Mouse (Mus musculus): ENCODE data around the gene Rac1. TPM values are rescaled to one million over a fixed set of nuclear protein-coding genes. Genes with fewer than 3 reads are reported as not detected.

Rac1 gene
- polyA plus RNA-seq, 1 experiment from 2014 or later, result 178 TPM

DNA sequence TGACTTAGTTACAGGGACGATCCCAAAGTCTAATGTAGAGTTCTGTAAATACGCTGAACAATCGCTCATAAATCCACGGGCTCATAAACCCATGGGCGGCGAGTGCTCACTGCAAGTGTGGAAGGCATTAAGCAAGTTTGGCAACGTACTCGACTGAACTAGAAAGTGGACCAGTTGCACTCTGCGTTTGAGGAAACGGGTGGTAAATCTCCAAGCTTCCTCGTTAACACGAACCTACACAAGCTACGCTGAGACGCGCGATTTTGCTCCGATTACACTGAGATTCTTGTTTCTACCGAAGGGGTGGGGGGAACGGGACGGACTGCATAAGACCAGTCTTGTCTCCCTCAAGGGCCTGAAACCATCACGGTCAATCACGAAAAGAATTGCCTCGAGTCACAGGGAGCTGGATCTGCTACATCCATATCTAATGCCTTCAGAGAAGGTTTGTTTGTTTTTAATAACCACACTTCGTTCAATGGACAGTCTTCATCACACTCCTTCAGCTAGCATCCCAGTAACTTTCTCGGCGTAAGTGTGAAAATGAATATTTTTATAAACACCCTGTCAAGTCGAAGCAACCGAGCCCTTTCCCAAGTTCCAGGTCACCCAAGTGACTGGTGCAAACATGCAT lies 1.0 kb downstream of the Rac1 start:
- ATAC-seq (ENCODE audit: low read depth) (0 out of 2 replicates have a peak, but pooled peaks have one; percentile 2), DNase-seq (peak; percentile 24)
- peak overlapping the region; percentile 100 for H3K27ac ChIP-seq
- peak overlapping the region; percentile 100 for H3K9ac ChIP-seq
- peaks cover 13% of the 10 kb centered on the region for H3K36me3 ChIP-seq
- peak overlapping the region; percentile 99 for H3K4me3 ChIP-seq (replicated peaks)
- H3K4me2 ChIP-seq, result peak overlapping the region; percentile 94
- H3K4me1 ChIP-seq (replicated peaks), result peaks cover 71% of the 10 kb centered on the region
- 2% methylated on average over 28 of the region's 28 CpGs for WGBS (ENCODE audit: insufficient replicate concordance)
- H3K9me3 ChIP-seq (replicated peaks), result no peaks in the 10 kb centered on the region
- H3K27me3 ChIP-seq, result no peaks in the 10 kb centered on the region

DNA sequence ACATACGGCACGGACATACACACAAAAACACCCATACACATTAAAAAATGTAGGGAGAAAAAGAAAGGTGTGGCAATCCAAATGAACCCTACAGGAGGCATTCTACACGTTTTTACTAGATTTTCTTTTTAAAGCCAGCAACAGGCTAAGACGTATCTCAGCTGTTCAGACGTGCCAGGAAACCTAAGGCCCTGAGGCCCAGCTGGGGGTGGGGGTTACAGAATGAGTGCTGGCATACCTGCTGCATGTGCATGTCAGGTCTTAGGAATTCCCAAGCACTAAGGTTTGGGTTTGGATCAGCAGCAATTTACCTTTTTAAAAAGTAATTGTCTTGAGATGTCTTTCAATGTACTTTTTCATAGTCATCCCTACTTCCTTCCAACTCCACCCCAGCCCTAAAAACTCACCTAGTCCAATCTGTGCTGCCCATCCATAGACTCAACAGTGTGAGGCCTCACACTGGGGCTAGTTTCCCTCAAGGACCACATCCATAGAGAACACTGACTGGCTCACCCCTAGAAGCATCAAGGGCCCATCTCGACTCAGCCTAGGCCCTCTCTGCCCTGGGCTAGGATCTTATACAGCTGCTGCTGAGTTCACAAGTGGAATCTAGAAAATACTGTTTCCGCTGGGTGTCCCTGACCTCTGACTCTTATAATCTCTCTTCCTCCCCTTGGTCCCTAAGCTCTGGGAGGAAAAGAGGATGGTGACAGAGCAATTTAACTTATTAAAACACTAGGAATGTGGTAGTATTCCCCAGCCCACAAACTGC lies 2.2 kb downstream of the Rac1 start:
- Histone ChIP-seq H3K4me2 (peak overlapping the region; percentile 94), H3K27me3 (no peaks in the 10 kb centered on the region), H3K36me3 (peaks cover 16% of the 10 kb centered on the region), H3K4me3 (replicated peaks) (peak overlapping the region; percentile 99), H3K9ac (peak overlapping the region; percentile 100), H3K9me3 (replicated peaks) (no peaks in the 10 kb centered on the region), H3K4me1 (replicated peaks) (peaks cover 68% of the 10 kb centered on the region), H3K27ac (peak overlapping the region; percentile 100)
- no peak for DNase-seq
- ATAC-seq (ENCODE audit: low read depth), result no peak
- WGBS (ENCODE audit: insufficient replicate concordance), result 60% methylated on average over 7 of the region's 7 CpGs

DNA sequence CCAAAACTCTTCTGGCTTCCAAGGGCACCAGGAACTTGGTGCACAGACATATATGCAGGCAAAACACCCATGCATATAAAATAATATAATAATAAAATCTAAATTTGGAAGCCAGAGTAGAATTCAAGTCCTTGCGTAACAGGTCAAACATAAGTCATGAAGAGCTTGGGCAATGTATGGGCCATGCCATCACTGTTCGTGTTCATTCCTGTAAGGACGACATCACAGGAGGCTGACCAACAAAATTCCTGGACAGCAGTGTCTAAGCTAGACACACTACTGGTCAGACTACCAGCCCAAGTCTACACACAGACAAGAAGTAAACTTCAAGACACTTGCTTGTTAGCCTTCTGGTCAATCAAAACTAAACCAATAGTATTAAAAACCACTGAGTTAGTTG lies 5.0 kb downstream of the Rac1 start:
- H3K9me3 ChIP-seq (replicated peaks), result no peaks in the 10 kb centered on the region
- DNase-seq (no peak), ATAC-seq (ENCODE audit: low read depth) (no peak)
- H3K9ac ChIP-seq, result no peak overlapping the region
- no peak overlapping the region for H3K4me3 ChIP-seq (replicated peaks)
- peak overlapping the region; percentile 21; the same call in 1 of the 2 replicates for H3K27ac ChIP-seq
- peaks cover 83% of the 10 kb centered on the region for H3K4me1 ChIP-seq (replicated peaks)
- peak overlapping the region; percentile 6; the same call in 1 of the 2 replicates for H3K4me2 ChIP-seq
- H3K27me3 ChIP-seq, result no peaks in the 10 kb centered on the region
- H3K36me3 ChIP-seq, result peaks cover 30% of the 10 kb centered on the region
- WGBS (ENCODE audit: insufficient replicate concordance), result 83% methylated on average over 3 of the region's 3 CpGs

DNA sequence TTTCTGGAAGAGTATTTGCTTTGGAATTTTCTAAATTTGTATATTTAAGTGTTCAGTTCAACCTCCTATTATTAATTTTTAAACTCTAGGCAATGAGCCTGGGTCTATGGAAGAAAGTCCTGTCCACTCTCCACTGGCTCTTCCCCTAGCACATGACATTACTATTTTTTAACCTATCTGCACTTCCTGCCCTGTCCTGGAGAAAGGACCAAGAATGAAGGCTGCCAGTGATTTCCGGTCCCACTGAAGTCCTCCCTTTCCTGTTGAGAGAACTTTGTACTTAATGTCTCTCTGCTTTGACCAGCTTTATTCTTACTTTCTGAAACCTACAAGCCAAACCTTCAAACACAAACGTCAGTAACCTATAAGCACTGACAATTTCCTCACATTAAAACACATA lies 7.4 kb downstream of the Rac1 start:
- peaks cover 86% of the 10 kb centered on the region for H3K4me1 ChIP-seq (replicated peaks)
- 32% methylated on average over 2 of the region's 2 CpGs for WGBS (ENCODE audit: insufficient replicate concordance)

DNA sequence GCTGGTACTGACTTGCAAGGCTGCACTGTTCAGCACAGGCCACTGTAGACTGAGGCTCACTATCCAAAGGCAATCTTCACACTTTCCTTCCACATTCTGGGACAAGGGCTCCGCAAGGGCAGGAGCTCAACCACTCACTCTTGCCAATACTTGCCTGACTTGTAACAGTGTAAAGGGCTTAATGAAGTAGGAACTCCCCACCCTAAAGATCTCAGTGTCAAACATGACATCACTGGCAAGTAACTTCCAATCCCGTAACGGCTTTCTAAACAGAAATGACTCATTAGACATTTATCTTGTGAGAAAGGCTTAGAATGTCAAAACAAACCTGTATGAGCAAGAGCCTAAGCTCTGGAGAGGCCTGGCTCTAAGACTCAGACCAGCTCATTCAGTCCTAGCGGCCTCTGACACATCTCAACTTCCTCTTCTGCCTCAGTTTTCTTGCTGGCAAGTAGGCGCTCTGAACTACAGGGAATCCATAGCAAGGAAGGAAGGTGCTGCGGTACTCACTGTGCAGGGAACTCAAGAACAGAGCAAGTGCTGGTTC lies 9.7 kb downstream of the Rac1 start:
- Histone ChIP-seq H3K9me3 (replicated peaks) (no peaks in the 10 kb centered on the region), H3K36me3 (peaks cover 61% of the 10 kb centered on the region), H3K27ac (peak overlapping the region; percentile 30), H3K27me3 (no peaks in the 10 kb centered on the region), H3K4me1 (replicated peaks) (peaks cover 81% of the 10 kb centered on the region), H3K9ac (peak overlapping the region; percentile 40; the same call in 1 of the 2 replicates), H3K4me2 (0 out of 2 replicates have a peak overlapping the region, but pooled peaks have one; percentile 11), H3K4me3 (replicated peaks) (no peak overlapping the region)
- WGBS (ENCODE audit: insufficient replicate concordance), result 42% methylated on average over 6 of the region's 6 CpGs
- ATAC-seq (ENCODE audit: low read depth) (no peak), DNase-seq (no peak)

More for the DNA sequence above, 7.4 kb downstream of the Rac1 start:
- Histone ChIP-seq H3K27me3 (no peaks in the 10 kb centered on the region), H3K27ac (peak overlapping the region; percentile 72), H3K36me3 (peaks cover 51% of the 10 kb centered on the region), H3K4me2 (peak overlapping the region; percentile 27; the same call in 1 of the 2 replicates), H3K9me3 (replicated peaks) (no peaks in the 10 kb centered on the region), H3K9ac (peak overlapping the region; percentile 19; the same call in 1 of the 2 replicates), H3K4me3 (replicated peaks) (no peak overlapping the region)
- ATAC-seq (ENCODE audit: low read depth), result no peak
- DNase-seq, result no peak

DNA sequence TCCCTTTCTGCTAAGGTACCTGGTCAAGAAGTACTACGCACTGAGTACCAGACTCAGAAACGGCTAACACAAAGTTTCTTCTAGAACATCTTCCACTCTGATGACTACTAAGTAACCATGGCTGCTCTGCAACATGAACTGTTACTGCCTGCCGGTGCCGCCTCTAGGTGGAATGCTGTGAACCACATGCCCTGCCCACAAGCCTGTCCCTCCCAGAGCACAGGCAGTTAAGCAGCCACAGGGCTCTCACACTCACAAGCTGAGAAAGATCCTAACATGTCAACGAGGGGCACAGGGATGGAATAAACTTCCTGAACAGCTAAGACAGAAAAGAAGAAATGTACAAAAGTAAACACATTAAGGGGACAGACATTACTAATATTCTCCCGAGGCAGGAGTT lies 10.4 kb downstream of the Rac1 start:
- peaks cover 66% of the 10 kb centered on the region for H3K36me3 ChIP-seq
- H3K4me1 ChIP-seq (replicated peaks), result peaks cover 81% of the 10 kb centered on the region
- no peak for ATAC-seq (ENCODE audit: low read depth)
- no peak overlapping the region for H3K9ac ChIP-seq
- no peak overlapping the region for H3K4me2 ChIP-seq
- H3K27ac ChIP-seq, result 0 out of 2 replicates have a peak overlapping the region, but pooled peaks have one; percentile 27
- no peak overlapping the region for H3K4me3 ChIP-seq (replicated peaks)
- DNase-seq, result no peak
- no peaks in the 10 kb centered on the region for H3K9me3 ChIP-seq (replicated peaks)
- no peaks in the 10 kb centered on the region for H3K27me3 ChIP-seq
- 62% methylated on average over 6 of the region's 6 CpGs for WGBS (ENCODE audit: insufficient replicate concordance)

DNA sequence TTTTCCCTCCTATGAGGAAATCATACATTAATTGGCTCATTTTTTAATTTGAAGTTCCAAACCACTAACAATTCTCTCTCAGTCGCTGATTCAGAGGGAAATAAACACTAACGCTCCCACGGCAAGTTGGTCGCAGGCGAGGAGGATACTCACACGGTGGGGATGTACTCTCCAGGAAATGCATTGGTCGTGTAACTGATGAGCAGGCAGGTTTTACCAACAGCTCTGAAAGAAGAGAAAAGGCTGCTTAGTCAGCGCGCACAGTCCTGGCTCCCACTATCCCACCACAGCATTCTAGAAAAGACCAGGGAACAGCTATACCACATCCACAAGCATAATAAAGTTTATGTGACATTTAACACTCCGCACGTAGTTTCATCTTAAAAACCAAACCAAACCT lies 10.8 kb downstream of the Rac1 start:
- H3K4me2 ChIP-seq, result no peak overlapping the region
- 0 out of 2 replicates have a peak overlapping the region, but pooled peaks have one; percentile 27 for H3K27ac ChIP-seq
- ATAC-seq (ENCODE audit: low read depth) (no peak), DNase-seq (no peak)
- H3K4me3 ChIP-seq (replicated peaks), result no peak overlapping the region
- H3K27me3 ChIP-seq, result no peaks in the 10 kb centered on the region
- peaks cover 81% of the 10 kb centered on the region for H3K4me1 ChIP-seq (replicated peaks)
- 78% methylated on average over 11 of the region's 11 CpGs for WGBS (ENCODE audit: insufficient replicate concordance)
- peaks cover 70% of the 10 kb centered on the region for H3K36me3 ChIP-seq
- no peak overlapping the region for H3K9ac ChIP-seq
- no peaks in the 10 kb centered on the region for H3K9me3 ChIP-seq (replicated peaks)

DNA sequence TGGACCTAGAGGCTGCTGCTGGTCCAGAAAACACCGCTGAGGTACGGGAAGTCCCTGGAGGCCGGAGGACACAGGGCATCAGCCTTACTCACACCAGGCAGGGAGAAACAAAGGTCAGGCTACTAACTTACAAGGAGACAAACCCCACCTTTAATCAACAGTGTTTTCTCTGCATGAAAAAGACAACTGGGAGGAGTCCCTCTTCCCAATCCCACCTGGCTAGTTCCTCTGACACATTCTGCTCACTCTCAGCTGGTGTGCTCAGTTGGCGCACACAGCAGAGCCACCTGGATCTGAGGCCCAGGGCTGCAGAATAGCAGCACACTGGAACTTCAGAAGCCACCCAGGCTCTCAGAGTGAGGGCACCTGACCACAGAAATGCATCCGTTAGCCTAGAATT lies 13.0 kb downstream of the Rac1 start:
- H3K27ac ChIP-seq, result no peak overlapping the region
- H3K4me2 ChIP-seq, result no peak overlapping the region
- peaks cover 79% of the 10 kb centered on the region for H3K36me3 ChIP-seq
- H3K9ac ChIP-seq, result no peak overlapping the region
- H3K4me1 ChIP-seq (replicated peaks), result peaks cover 84% of the 10 kb centered on the region
- no peak overlapping the region for H3K4me3 ChIP-seq (replicated peaks)
- H3K9me3 ChIP-seq (replicated peaks), result no peaks in the 10 kb centered on the region
- WGBS (ENCODE audit: insufficient replicate concordance), result 90% methylated on average over 5 of the region's 5 CpGs
- no peak for ATAC-seq (ENCODE audit: low read depth)
- DNase-seq, result no peak
- no peaks in the 10 kb centered on the region for H3K27me3 ChIP-seq

DNA sequence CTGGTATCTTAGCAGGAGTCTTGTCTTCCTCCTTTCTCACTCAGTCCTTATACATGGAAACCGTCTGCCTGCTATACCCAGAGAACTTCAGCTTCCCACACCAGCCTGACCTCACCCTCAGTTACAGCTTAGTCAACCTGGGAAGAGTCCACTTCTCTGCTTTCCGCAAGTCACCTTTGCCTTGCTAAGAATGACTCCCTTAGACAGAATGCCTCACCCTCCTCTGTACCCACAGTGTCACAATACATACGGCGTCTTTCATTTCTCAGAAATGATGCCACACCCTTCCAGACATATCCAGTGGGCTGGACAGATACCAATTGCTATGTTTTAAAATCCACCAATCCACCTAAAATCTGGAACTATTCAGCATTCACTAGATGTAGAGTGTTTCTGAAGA lies 15.5 kb downstream of the Rac1 start:
- 33% methylated on average over 4 of the region's 4 CpGs for WGBS (ENCODE audit: insufficient replicate concordance)
- peak overlapping the region; percentile 15 for H3K4me2 ChIP-seq
- ATAC-seq (ENCODE audit: low read depth) (peak; percentile 70), DNase-seq (peak; percentile 29)
- H3K27me3 ChIP-seq, result no peaks in the 10 kb centered on the region
- peak overlapping the region; percentile 27; the same call in 1 of the 2 replicates for H3K9ac ChIP-seq
- H3K4me3 ChIP-seq (replicated peaks), result no peak overlapping the region
- H3K4me1 ChIP-seq (replicated peaks), result peaks cover 85% of the 10 kb centered on the region
- H3K27ac ChIP-seq, result peak overlapping the region; percentile 87
- H3K9me3 ChIP-seq (replicated peaks), result no peaks in the 10 kb centered on the region
- peaks cover 88% of the 10 kb centered on the region for H3K36me3 ChIP-seq

DNA sequence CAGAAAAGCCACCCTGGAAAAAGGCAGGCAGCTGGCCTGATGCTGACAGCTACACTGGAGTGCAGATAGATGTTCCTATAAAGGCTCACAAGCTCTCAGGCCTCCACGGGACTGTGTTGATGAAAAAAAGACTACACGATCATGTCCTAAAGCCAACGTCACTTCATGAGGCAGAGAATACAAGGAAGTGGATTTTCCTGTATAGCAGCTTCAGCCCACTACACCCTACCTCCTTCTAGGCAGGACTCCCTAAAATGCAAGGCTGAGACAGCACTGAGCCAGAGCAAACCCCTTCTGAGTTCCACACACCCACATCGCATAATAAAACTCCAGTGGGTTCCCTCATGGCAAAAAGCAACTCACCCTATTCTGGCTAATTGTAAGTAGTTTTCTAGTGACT lies 16.3 kb downstream of the Rac1 start:
- peaks cover 88% of the 10 kb centered on the region for H3K36me3 ChIP-seq
- no peak for ATAC-seq (ENCODE audit: low read depth)
- peaks cover 78% of the 10 kb centered on the region for H3K4me1 ChIP-seq (replicated peaks)

DNA sequence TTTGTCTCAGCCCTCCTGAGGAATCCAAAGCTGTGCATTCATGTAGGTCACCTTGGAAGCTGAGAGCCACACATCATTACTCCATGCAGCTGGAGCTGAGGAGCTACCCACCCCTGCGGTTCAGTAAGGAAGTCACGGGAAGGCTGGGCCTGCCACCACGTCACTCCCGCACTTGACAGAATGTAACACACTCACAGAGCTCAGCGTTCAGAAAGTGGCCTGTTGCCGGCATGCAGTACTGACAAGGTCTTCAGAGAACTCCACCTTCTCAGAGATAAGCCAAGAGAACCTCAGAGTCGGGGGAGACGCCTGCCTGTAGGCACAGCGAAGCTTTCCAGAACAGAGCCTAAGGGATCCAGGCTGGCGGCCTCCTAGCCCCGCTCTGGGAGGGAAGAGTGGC lies 18.1 kb downstream of the Rac1 start:
- H3K4me3 ChIP-seq (replicated peaks), result peak overlapping the region; percentile 41
- WGBS (ENCODE audit: insufficient replicate concordance), result 13% methylated on average over 11 of the region's 11 CpGs
- peak; percentile 85 for ATAC-seq (ENCODE audit: low read depth)
- no peaks in the 10 kb centered on the region for H3K9me3 ChIP-seq (replicated peaks)
- DNase-seq, result peak; percentile 57
- H3K4me2 ChIP-seq, result peak overlapping the region; percentile 68
- H3K9ac ChIP-seq, result peak overlapping the region; percentile 62
- H3K36me3 ChIP-seq, result peaks cover 86% of the 10 kb centered on the region
- H3K4me1 ChIP-seq (replicated peaks), result peaks cover 70% of the 10 kb centered on the region
- no peaks in the 10 kb centered on the region for H3K27me3 ChIP-seq
- H3K27ac ChIP-seq, result peak overlapping the region; percentile 87

More for the DNA sequence above, 16.3 kb downstream of the Rac1 start:
- Histone ChIP-seq H3K9me3 (replicated peaks) (no peaks in the 10 kb centered on the region), H3K27me3 (no peaks in the 10 kb centered on the region), H3K4me2 (no peak overlapping the region; the same call in 1 of the 2 replicates), H3K27ac (peak overlapping the region; percentile 87), H3K4me3 (replicated peaks) (no peak overlapping the region), H3K9ac (no peak overlapping the region)
- 67% methylated on average over 4 of the region's 4 CpGs for WGBS (ENCODE audit: insufficient replicate concordance)
- no peak for DNase-seq

Data from liver, embryonic 13.5 days (tissue).